Mouse (Mus musculus): Measurements from ENCODE around the gene Abcb9.

GRCm38 (mm10) chr5:124025587-124026441 lies 69.8 kb downstream of the Abcb9 start:
- no peak for TF ChIP-seq POLR2A (IDR thresholded peaks at IDR 0.05; ENCODE audit: borderline replicate concordance, insufficient read depth, low read length)
- no peak for TF ChIP-seq CTCF (IDR thresholded peaks at IDR 0.05; ENCODE audit: borderline replicate concordance, insufficient read depth, low read depth, low read length)

All from cerebellum, adult 2 months (tissue).